Mouse (Mus musculus) kidney, embryonic 14.5 days (tissue): Measurements from ENCODE around the gene Neurog1. TPM values are rescaled to one million over a fixed set of nuclear protein-coding genes. Genes with fewer than 3 reads are reported as not detected.

Source experiments
- ATAC-seq: fragments of 200-750 bp; cut with Nextera tagmentation; 2 replicates; pipeline ENCODE4 v1.8.0; 2017; ENCODE audit warnings: moderate number of reproducible peaks, mild to moderate bottlenecking, moderate TSS enrichment, moderate library complexity; ENCODE audit not compliant: low FRiP score, low TSS enrichment
- H3K27ac ChIP-seq: fragments of 300-500 bp; sonication (generic); 2 replicates; pipeline ENCODE4 v1.5.1; 2014; ENCODE audit warnings: low read depth, mild to moderate bottlenecking, low read length, moderate library complexity, mixed read lengths
- H3K27me3 ChIP-seq: fragments of 300-500 bp; sonication (generic); 2 replicates; pipeline ENCODE4 v1.6.1; 2014; ENCODE audit warnings: mild to moderate bottlenecking, low read length; ENCODE audit not compliant: control insufficient read depth, insufficient read depth
- H3K36me3 ChIP-seq: fragments of 300-500 bp; sonication (generic); 2 replicates; pipeline ENCODE4 v1.6.1; 2014; ENCODE audit warnings: low read length, mixed read lengths; ENCODE audit not compliant: control insufficient read depth, insufficient read depth
- H3K4me1 ChIP-seq: fragments of 300-500 bp; sonication (generic); 2 replicates; pipeline ENCODE4 v1.6.1; 2014; ENCODE audit warnings: low read length, mixed read lengths; ENCODE audit not compliant: control insufficient read depth, insufficient read depth
- H3K4me2 ChIP-seq: fragments of 300-500 bp; sonication (generic); replicated peaks from 2 replicates; pipeline ENCODE4 v1.6.1; 2014; ENCODE audit warnings: low read depth, mild to moderate bottlenecking, low read length
- H3K4me3 ChIP-seq: fragments of 300-500 bp; sonication (generic); 2 replicates; pipeline ENCODE4 v1.5.1; 2014; ENCODE audit warnings: mild to moderate bottlenecking, low read length
- H3K9ac ChIP-seq: fragments of 300-500 bp; sonication (generic); 2 replicates; pipeline ENCODE4 v1.6.1; 2014; ENCODE audit warnings: low read depth, mild to moderate bottlenecking, low read length, moderate library complexity
- H3K9me3 ChIP-seq: fragments of 300-500 bp; sonication (generic); 2 replicates; pipeline ENCODE4 v1.6.1; 2016; ENCODE audit warnings: low read length; ENCODE audit not compliant: control insufficient read depth
- WGBS: fragments of 180-500 bp; shearing (Covaris S2); extraction: QIAGEN DNeasy Blood & Tissue Kit; methylation state at CpG from one replicate; pipeline ENCODE4 v1.1.7; 2014; 5-methylcytosine and 5-hydroxymethylcytosine counted together
- polyA plus RNA-seq: library from polyadenylated mRNA; unstranded; fragments of >200 nt; fragmentation: Nextera tagmentation; extraction: Ambion mirVana; gene quantifications from 2 replicates; pipeline ENCODE4 v1.2.1, GENCODE M21; 2014

Neurog1 gene
- polyA plus RNA-seq, 1 experiment from 2014 or later = not detected

DNA sequence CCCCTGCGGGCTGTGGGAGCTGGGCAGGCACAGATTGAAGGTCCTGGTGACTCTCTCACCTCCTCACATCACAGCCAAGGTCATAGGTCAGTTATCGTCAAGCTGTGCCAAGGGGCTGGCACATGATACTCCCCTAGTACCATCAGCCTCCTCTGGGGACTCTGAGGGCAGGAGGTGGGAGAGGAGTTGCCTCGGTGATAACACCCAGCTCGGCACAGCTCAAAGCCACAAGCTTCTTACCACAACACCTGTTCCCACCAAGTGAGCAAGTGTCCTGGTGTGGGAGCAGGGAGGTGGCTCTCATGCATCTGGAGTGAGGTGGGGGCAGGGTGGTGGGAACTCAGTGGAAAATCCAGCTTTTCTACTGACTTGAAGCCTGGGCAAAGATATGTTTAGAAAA, 10.3 kb upstream of the Neurog1 start:
- H3K9me3 ChIP-seq = no peaks in the 10 kb centered on the region
- H3K4me2 ChIP-seq = no peak overlapping the region
- no peak overlapping the region for H3K27ac ChIP-seq
- no peaks in the 10 kb centered on the region for H3K36me3 ChIP-seq
- 46% methylated on average over 4 of the region's 4 CpGs for WGBS
- peaks cover 64% of the 10 kb centered on the region for H3K27me3 ChIP-seq
- peaks cover 6% of the 10 kb centered on the region; the same call in 1 of the 2 replicates for H3K4me1 ChIP-seq
- H3K4me3 ChIP-seq = no peak overlapping the region
- H3K9ac ChIP-seq = no peak overlapping the region
- no peak for ATAC-seq

DNA sequence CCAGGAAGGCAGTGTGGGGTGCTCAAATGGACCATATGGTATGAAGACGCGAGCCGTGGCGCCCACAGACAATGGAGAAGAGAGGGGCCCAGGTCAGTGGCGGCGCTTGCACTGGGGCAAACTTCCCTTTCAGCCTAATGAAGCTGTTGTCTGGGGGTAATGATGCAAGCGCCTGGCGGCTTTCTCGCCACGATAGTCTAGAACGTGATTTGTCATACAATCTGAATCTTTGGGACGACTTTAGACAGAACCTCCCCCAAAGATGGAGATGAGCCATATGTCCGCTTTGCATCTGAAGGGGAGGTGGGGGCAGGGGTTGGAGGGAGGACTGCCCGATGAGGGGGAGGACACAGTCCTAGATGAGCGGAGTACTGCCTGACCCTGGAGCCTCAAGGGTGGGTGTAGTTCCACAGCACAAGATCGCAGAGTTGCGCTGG, 8.4 kb upstream of the Neurog1 start:
- under 1% methylated on average over 16 of the region's 17 CpGs for WGBS
- no peaks in the 10 kb centered on the region for H3K36me3 ChIP-seq

GRCm38 (mm10) chr13:56259926-56260250, 7.9 kb upstream of the Neurog1 start:
- no peak overlapping the region for H3K9ac ChIP-seq
- no peak for ATAC-seq
- H3K4me2 ChIP-seq = no peak overlapping the region
- WGBS = 3% methylated on average over 5 of the region's 5 CpGs
- H3K27me3 ChIP-seq = peaks cover 88% of the 10 kb centered on the region
- H3K9me3 ChIP-seq = no peaks in the 10 kb centered on the region
- H3K4me3 ChIP-seq = no peak overlapping the region
- no peaks in the 10 kb centered on the region for H3K36me3 ChIP-seq
- H3K27ac ChIP-seq = no peak overlapping the region
- H3K4me1 ChIP-seq = peaks cover 6% of the 10 kb centered on the region; the same call in 1 of the 2 replicates

More for the DNA sequence above, 8.4 kb upstream of the Neurog1 start:
- Histone ChIP-seq H3K4me1 (peaks cover 6% of the 10 kb centered on the region; the same call in 1 of the 2 replicates), H3K27me3 (peaks cover 83% of the 10 kb centered on the region), H3K27ac (no peak overlapping the region), H3K9me3 (no peaks in the 10 kb centered on the region), H3K4me2 (no peak overlapping the region), H3K9ac (no peak overlapping the region), H3K4me3 (no peak overlapping the region)
- 0 out of 2 replicates have a peak, but pooled peaks have one; percentile 47 for ATAC-seq

- Histone ChIP-seq H3K9me3 (no peaks in the 10 kb centered on the region), H3K9ac (no peak overlapping the region), H3K4me1 (peaks cover 6% of the 10 kb centered on the region; the same call in 1 of the 2 replicates), H3K4me3 (peak overlapping the region; percentile 19; the same call in 1 of the 2 replicates), H3K36me3 (no peaks in the 10 kb centered on the region), H3K4me2 (peak overlapping the region; percentile 30), H3K27ac (no peak overlapping the region), H3K27me3 (peaks cover 94% of the 10 kb centered on the region)
- 1% methylated on average over 55 of the region's 55 CpGs for WGBS
- ATAC-seq = no peak
Observed at GRCm38 (mm10) chr13:56259021-56259925, 7.3 kb upstream of the Neurog1 start.

- Histone ChIP-seq H3K4me1 (peaks cover 6% of the 10 kb centered on the region; the same call in 1 of the 2 replicates), H3K27me3 (peaks cover 98% of the 10 kb centered on the region), H3K36me3 (no peaks in the 10 kb centered on the region), H3K9ac (no peak overlapping the region), H3K9me3 (no peaks in the 10 kb centered on the region), H3K4me3 (peak overlapping the region; percentile 19), H3K27ac (no peak overlapping the region), H3K4me2 (peak overlapping the region; percentile 30)
- 1% methylated on average over 52 of the region's 52 CpGs for WGBS
- ATAC-seq = no peak
Observed at GRCm38 (mm10) chr13:56258196-56259020, 6.4 kb upstream of the Neurog1 start.

GRCm38 (mm10) chr13:56257469-56258153, 5.6 kb upstream of the Neurog1 start:
- H3K4me3 ChIP-seq = no peak overlapping the region
- no peak overlapping the region for H3K4me2 ChIP-seq
- H3K4me1 ChIP-seq = peaks cover 6% of the 10 kb centered on the region
- no peak for ATAC-seq
- H3K27me3 ChIP-seq = peaks cover 100% of the 10 kb centered on the region
- H3K36me3 ChIP-seq = no peaks in the 10 kb centered on the region
- no peak overlapping the region for H3K9ac ChIP-seq
- H3K27ac ChIP-seq = no peak overlapping the region
- WGBS = 3% methylated on average over 12 of the region's 12 CpGs
- H3K9me3 ChIP-seq = no peaks in the 10 kb centered on the region

- 6% methylated on average over 14 of the region's 14 CpGs for WGBS
- Histone ChIP-seq H3K4me3 (no peak overlapping the region), H3K27me3 (peaks cover 100% of the 10 kb centered on the region), H3K27ac (no peak overlapping the region), H3K4me2 (no peak overlapping the region), H3K9ac (no peak overlapping the region), H3K36me3 (no peaks in the 10 kb centered on the region), H3K4me1 (peaks cover 9% of the 10 kb centered on the region), H3K9me3 (no peaks in the 10 kb centered on the region)
- ATAC-seq = no peak
Observed at GRCm38 (mm10) chr13:56256716-56257299, 4.8 kb upstream of the Neurog1 start.

GRCm38 (mm10) chr13:56253379-56253778, 1.4 kb upstream of the Neurog1 start:
- Histone ChIP-seq H3K27ac (no peak overlapping the region), H3K4me2 (no peak overlapping the region), H3K9ac (no peak overlapping the region), H3K4me1 (peaks cover 5% of the 10 kb centered on the region), H3K36me3 (no peaks in the 10 kb centered on the region), H3K27me3 (peaks cover 100% of the 10 kb centered on the region), H3K9me3 (no peaks in the 10 kb centered on the region), H3K4me3 (no peak overlapping the region)
- WGBS = 8% methylated on average over 3 of the region's 3 CpGs
- ATAC-seq = no peak
